16 mouse cellular contexts compared by ENCODE assay signal in the genomic region with DNA sequence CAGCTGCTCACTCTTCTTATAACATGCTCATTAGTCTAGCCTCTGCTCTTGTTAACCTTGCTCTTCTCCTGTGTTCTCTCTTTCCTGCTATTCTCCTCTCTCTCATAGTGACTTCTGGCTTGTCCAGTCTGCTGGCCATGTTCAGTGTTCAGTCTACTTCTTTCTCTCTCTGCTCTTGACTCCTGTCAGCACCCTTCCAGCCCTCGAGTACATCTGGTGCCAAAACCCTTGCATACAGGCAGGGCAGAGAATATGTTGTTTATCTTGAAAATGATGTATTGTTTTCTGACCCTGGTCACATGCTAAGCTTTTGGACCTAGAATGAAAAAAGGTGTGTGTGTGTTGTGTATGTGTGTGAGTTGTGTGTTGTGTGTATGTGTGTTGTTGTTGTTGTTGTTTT. TPM values are rescaled to one million over a fixed set of nuclear protein-coding genes. Genes with fewer than 3 reads are reported as not detected.
"Had no signal": no experiment of that assay in that cellular context is flagged by ENCODE, and none has a peak within 500 bp of the region (broad histone marks: within the 10 kb centered on the region; RNA-seq: fewer than 3 reads in every experiment).

No protein-coding gene starts in this region.

- H3K27me3 ChIP-seq: limb, embryonic 13.5 days; liver, embryonic 15.5 days; midbrain, embryonic 13.5 days; neural tube, embryonic 13.5 days had no signal

- H3K27ac ChIP-seq: limb, embryonic 10.5 days; limb, embryonic 13.5 days; liver, embryonic 12.5 days; liver, embryonic 15.5 days; midbrain, embryonic 10.5 days; midbrain, embryonic 13.5 days; neural tube, embryonic 13.5 days had no signal

- H3K9me3 ChIP-seq: limb, embryonic 10.5 days; limb, embryonic 13.5 days; liver, embryonic 12.5 days; liver, embryonic 15.5 days; megakaryocyte, embryonic 14.5 days; midbrain, embryonic 10.5 days; midbrain, embryonic 13.5 days; neural tube, embryonic 13.5 days had no signal

- H3K9ac ChIP-seq: limb, embryonic 13.5 days; liver, embryonic 12.5 days; liver, embryonic 15.5 days; midbrain, embryonic 13.5 days; neural tube, embryonic 13.5 days had no signal

- ATAC-seq: liver, embryonic 12.5 days; midbrain, embryonic 13.5 days; midbrain, embryonic 16.5 days had no signal

- H3K4me2 ChIP-seq: limb, embryonic 13.5 days; liver, embryonic 12.5 days; liver, embryonic 15.5 days; midbrain, embryonic 13.5 days; neural tube, embryonic 13.5 days had no signal

- H3K4me3 ChIP-seq: limb, embryonic 10.5 days; limb, embryonic 13.5 days; liver, embryonic 12.5 days; liver, embryonic 15.5 days; midbrain, embryonic 10.5 days; midbrain, embryonic 13.5 days; myocyte; neural tube, embryonic 13.5 days had no signal

- H3K4me1 ChIP-seq: liver, embryonic 12.5 days; liver, embryonic 15.5 days; midbrain, embryonic 10.5 days; midbrain, embryonic 13.5 days; neural tube, embryonic 13.5 days had no signal

- DNase-seq: kidney, adult 9 months; liver; retina, postnatal 1 day; right cerebral cortex, postnatal 25 days; spleen, adult 18-20 months; thymus, postnatal 36 days had no signal

- H3K36me3 ChIP-seq: limb, embryonic 10.5 days; limb, embryonic 13.5 days; liver, embryonic 12.5 days; liver, embryonic 15.5 days; midbrain, embryonic 10.5 days; midbrain, embryonic 13.5 days; neural tube, embryonic 13.5 days had no signal

RNA-seq across cellular contexts. Expression of a gene that starts 24.2 kb away (rescaled TPM):
- polyA plus RNA-seq: myocyte had no signal

RNA-seq across cellular contexts. Expression of a gene that starts 33.4 kb away (rescaled TPM):
- polyA plus RNA-seq: myocyte had no signal
